Mouse (Mus musculus) cerebellum, adult 9-10 months (tissue): ENCODE measurements at regions not wholly inside any gene's neighbourhood (a gene's known extent, or its start where the extent isn't known, plus 50 kb on each side); places are given as distances from the start of the nearest gene placed in this dataset.

Experiments used
- DNase-seq: peaks from one replicate; pipeline ENCODE4 v3.0.0; 2022

GRCm38 (mm10) chr8:128559004-128559662 lies 126.3 kb upstream of the Itgb1 start:
- no peak for DNase-seq

GRCm38 (mm10) chr8:128560418-128560817 lies 125.0 kb upstream of the Itgb1 start:
- DNase-seq, result no peak

- DNase-seq, result no peak
These were observed 124.4 kb upstream of the Itgb1 start for GRCm38 (mm10) chr8:128561016-128561415.

GRCm38 (mm10) chr8:128562625-128563024 lies 122.8 kb upstream of the Itgb1 start:
- DNase-seq, result no peak

GRCm38 (mm10) chr8:128563744-128564143 lies 121.7 kb upstream of the Itgb1 start:
- DNase-seq, result no peak

GRCm38 (mm10) chr8:128572291-128572690 lies 113.2 kb upstream of the Itgb1 start:
- no peak for DNase-seq

- no peak for DNase-seq
These were observed 91.3 kb upstream of the Itgb1 start for GRCm38 (mm10) chr8:128594114-128594513.

GRCm38 (mm10) chr8:128594780-128595179 lies 90.7 kb upstream of the Itgb1 start:
- DNase-seq, result no peak

- no peak for DNase-seq
These were observed 79.9 kb upstream of the Itgb1 start for GRCm38 (mm10) chr8:128605588-128605987.

- no peak for DNase-seq
These were observed 76.6 kb upstream of the Itgb1 start for GRCm38 (mm10) chr8:128608876-128609275.

- DNase-seq, result no peak
These were observed 72.8 kb upstream of the Itgb1 start for GRCm38 (mm10) chr8:128612607-128613006.

GRCm38 (mm10) chr8:128617854-128618253 lies 67.6 kb upstream of the Itgb1 start:
- peak; percentile 41 for DNase-seq

- DNase-seq, result peak; percentile 68
These were observed 66.4 kb upstream of the Itgb1 start for GRCm38 (mm10) chr8:128619086-128619485.
